Mouse (Mus musculus): ENCODE data around the gene Slc35b2.

DNA sequence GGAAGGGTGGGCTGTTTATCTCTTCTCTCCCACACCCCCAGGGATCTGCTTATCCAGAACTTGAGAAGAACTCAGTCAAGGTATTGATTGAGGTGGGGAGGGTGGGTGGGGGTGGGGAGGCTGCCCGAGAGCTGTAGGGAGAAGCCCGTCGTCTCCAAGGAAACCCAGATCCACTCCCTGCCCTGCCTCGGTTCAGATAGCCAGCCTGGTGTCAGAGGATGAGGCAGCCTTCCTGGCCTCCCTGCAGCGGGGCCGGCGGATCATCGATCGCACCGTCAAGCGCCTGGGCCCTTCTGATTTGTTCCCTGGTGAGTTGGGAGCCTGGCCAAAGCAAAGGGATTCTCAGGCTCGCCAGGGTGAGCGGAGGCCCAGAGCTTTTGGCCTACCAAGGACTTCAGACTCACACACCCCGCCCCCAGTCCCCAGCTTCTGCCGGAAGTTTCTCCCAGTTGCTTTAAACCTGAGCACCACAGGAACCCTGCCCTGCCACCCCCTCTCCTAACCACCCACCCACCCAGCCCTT is 48.4 kb upstream of the Slc35b2 start:
- TF ChIP-seq ZMIZ1 (IDR thresholded peaks at IDR 0.05; ENCODE audit: low read depth, low read length) (no peak), CTCF (conservative IDR thresholded peaks at IDR 0.05 in 1 of 2, IDR thresholded peaks at IDR 0.05 in 1 of 2; ENCODE audit: low read depth in 2 of 2, low read length in 2 of 2) (no peak), POLR2A (IDR thresholded peaks at IDR 0.05; ENCODE audit: low read depth, low read length) (no peak), RAD21 (IDR thresholded peaks at IDR 0.05; ENCODE audit: low read depth, low read length) (no peak), ZC3H11A (IDR thresholded peaks at IDR 0.05; ENCODE audit: low read depth, low read length) (no peak), POLR2AphosphoS2 (IDR thresholded peaks at IDR 0.05; ENCODE audit: low read depth, low read length) (no peak), USF2 (conservative IDR thresholded peaks at IDR 0.05; ENCODE audit: low read depth, low read length) (no peak), NELFE (IDR thresholded peaks at IDR 0.05; ENCODE audit: low read depth, low read length) (no peak), KAT2A (IDR thresholded peaks at IDR 0.05; ENCODE audit: insufficient replicate concordance, low read length) (no peak), UBTF (IDR thresholded peaks at IDR 0.05; ENCODE audit: low read depth, low read length) (no peak), CHD2 (IDR thresholded peaks at IDR 0.05; ENCODE audit: low read length) (no peak), MAFK (IDR thresholded peaks at IDR 0.05; ENCODE audit: insufficient replicate concordance, low read length) (no peak), GABPA (IDR thresholded peaks at IDR 0.05; ENCODE audit: insufficient replicate concordance, low read depth, low read length) (no peak)

All from CH12.LX (cell line).